Mouse (Mus musculus) c-Kit-positive CD71-negative TER-119-negative erythroid progenitor cells, embryonic 14.5 days (primary cell): ENCODE measurements at regions not wholly inside any gene's neighbourhood (a gene's known extent, or its start where the extent isn't known, plus 50 kb on each side); places are given as distances from the start of the nearest gene placed in this dataset.

ENCODE experiments used
- DNase-seq: peaks from one replicate; pipeline ENCODE4 v3.0.0-alpha.2; 2013; ENCODE audit warnings: low read depth

DNA sequence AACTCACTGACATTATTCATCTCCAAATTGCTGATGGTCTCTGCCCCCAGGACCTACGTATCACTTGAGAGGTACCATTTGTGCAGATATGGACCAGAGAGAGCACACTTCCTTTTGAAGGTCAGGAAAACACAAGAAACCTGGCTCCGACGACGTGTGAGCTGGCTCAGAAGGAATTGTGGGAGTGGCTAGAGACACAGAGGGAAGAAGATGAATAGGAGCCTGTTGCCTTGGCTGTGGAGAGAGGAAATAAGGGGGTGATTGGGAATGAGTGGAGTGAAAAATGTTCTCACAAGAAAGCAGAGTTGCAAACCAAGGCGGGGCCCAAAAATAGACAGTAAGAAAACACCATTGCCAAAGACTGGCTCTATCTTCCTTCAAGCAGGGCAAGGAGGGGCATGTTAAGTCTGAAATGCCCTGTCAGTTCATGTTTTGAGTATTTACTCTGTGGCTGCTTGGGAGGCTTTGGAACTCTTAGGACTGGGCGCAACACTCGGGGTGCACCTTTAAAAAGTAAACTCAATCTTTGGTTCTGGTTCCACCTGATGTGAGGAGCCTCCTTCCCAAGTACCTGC, 111.6 kb upstream of the Mylip start:
- DNase-seq: no peak

GRCm38 (mm10) chr13:45281106-45281505, 108.4 kb upstream of the Mylip start:
- no peak for DNase-seq

DNA sequence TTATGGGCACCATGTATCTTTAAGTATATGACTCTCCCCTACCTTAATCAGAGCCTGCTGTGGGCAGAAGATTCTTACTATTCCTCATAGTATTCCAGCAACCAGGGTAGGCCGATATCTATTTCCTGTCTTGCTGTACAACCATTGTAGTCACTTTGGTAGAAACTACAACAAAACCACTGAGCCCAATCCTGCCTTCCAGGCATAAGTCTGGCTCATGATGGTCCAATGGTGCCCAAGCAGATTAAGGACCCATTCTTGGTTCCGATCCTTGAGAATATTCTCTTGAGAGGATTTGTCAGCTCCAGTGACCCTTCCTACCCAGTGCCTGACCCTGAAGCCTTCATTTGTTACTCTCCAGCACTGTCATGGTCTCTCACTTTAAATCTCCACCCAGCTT, 102.9 kb upstream of the Mylip start:
- DNase-seq: no peak

GRCm38 (mm10) chr13:45287217-45287616, 102.3 kb upstream of the Mylip start:
- no peak for DNase-seq

DNA sequence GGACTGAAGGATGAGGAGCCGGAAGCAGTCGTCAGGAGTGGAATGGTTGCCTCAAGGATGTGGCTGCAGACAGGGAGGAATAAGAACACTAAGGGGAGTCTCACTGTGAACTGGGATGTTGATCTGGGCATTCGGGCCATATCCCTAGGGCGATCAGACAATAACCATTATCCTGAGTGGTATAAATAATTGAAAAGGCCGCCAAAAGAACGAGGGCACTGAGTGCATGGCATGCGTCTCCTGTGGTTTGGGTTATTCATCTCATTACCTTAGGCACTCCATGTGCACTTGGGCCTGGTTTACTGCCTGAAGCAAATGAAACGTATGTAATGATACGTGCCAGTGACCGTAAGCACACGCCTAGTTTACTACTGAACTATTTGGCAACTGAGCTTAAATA, 99.6 kb upstream of the Mylip start:
- DNase-seq: no peak

DNA sequence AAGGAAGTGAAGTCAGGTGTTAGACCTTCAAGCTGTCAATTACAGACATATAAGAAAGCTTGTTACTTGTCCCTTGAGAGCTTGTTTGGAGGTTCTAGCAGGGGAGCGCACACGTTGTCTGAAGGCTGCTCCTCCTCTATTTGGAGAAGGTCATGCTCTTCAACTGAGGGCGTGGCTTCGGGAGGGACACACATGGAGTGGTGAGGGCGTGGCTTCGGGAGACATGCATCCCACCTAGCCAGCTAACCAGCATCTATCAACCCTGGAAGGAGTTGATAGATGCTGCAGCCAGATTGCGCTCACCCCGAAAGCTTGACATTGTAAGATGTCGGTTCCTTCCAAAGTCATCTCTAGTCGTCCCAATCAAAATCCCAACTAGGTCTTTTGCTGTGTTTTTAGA, 94.9 kb upstream of the Mylip start:
- DNase-seq: no peak

GRCm38 (mm10) chr13:45300610-45301009, 88.9 kb upstream of the Mylip start:
- DNase-seq: no peak

DNA sequence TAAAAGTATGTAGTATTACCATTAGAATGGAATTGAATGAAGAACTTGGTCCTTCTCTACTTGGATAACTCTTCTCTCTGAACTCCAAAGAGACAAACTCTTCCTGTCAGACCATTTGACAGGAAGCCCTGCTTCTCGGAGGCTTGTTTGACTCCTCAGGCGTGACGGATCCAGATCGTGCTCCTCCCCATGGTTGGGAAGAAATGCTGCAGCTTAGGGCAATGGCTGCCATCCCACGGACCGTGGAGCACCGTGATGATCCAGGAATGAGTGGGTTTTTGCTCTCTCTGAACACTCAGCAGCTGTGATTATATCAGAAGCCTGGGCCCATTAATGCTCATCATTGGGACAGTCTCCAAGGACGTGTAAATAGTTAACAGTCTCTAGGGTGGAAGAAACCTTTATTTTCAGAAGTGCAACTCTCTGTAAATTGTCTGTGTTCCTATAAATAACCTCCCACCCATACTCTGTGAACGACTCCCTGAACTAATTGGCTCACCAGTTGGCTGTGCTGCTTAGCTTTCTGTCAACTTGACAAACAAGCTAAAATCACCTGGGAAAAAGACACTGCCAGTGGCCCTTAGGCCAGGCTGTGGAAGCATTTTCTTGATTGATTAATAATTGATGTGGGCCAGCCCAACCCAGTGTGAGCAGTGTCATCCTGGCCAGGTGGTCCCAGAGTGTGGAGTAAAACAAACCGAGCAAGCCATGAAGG, 88.2 kb upstream of the Mylip start:
- DNase-seq: no peak

- DNase-seq: no peak
Measured at GRCm38 (mm10) chr13:45302796-45303195, 86.7 kb upstream of the Mylip start.

DNA sequence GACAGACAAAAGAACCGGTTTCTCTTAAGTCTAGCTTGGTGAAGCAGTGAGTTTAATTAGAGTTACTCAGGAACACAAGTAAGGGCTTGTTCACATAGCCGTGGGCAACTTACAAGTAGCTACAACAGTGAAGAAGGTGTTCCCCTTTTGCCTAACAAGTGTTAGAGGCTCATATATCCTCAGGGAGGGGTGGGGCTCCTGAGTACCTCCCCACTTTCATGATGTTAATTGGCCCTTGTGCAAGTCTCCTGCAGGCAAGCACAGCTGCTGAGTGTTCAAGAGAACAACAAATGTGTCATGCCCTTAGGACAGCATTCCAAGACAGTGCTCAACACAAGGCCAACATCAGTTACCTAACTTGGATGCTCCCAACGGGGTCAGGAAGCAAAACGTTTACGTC, 83.4 kb upstream of the Mylip start:
- no peak for DNase-seq

- DNase-seq: no peak
Measured at GRCm38 (mm10) chr13:45307226-45307625, 82.3 kb upstream of the Mylip start.

GRCm38 (mm10) chr13:45319646-45320045, 69.9 kb upstream of the Mylip start:
- no peak for DNase-seq

DNA sequence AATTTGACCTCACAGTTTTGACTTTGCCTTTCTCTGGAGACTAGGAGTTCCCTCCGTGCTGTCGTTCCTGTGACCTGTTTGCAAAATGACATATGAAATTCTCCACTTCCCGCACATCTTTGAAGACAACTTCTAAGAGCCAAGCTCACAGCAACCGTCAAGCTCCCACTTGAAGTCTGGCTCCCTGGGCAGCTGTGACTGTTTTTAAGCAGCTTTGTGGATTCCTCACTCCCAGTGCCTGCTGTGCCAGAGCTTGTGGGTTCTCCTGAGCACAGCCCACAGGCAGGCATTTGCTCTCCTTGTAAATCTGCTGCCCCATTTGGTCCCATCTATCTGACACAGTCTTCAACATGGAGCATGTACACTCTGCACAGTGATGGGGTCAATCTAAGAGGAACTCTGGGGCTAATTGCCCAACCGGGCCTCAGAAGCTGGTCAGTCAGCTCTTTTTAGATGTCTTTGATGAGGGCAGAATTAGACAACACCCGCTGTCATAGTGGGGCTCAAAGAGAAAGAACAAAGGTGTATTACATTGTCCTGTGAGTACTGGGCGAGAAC, 63.7 kb upstream of the Mylip start:
- DNase-seq: no peak

- no peak for DNase-seq
Measured at GRCm38 (mm10) chr13:45326751-45327150, 62.8 kb upstream of the Mylip start.

DNA sequence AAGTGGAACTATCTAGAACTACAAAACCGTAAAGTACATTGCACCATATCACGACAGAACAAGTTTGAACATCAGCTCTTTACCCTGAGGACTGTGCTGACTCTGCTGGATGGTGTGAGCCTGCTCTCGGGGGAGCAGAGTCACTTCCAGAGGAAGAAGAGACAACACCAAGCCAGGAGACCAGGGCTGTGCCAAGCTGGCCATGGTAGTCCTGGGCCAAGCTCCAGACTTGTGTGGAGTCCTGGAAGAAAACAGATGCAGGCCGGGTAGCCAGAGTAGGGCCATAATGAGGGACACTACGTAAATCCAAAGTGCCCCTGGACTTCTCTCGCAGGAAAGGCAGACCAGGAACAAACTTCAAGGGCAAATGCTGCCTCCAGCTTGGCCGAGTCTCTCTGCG, 59.0 kb upstream of the Mylip start:
- no peak for DNase-seq

GRCm38 (mm10) chr13:45332031-45332430, 57.5 kb upstream of the Mylip start:
- DNase-seq: no peak

- DNase-seq: no peak
Measured at GRCm38 (mm10) chr13:45333634-45334033, 55.9 kb upstream of the Mylip start.
